Mouse (Mus musculus): ENCODE results near the gene Gm3285. TPM values are rescaled to one million over a fixed set of nuclear protein-coding genes. Genes with fewer than 3 reads are reported as not detected.

Gm3285 gene
- total RNA-seq, 2 experiments from 2014 or later = not detected

GRCm38 (mm10) chr10:77890987-77891565 lies 29.3 kb downstream of the Gm3285 start:
- ATAC-seq (replicated peaks; ENCODE audit: low FRiP score, low TSS enrichment, poor library complexity, severe bottlenecking) = no peak

DNA sequence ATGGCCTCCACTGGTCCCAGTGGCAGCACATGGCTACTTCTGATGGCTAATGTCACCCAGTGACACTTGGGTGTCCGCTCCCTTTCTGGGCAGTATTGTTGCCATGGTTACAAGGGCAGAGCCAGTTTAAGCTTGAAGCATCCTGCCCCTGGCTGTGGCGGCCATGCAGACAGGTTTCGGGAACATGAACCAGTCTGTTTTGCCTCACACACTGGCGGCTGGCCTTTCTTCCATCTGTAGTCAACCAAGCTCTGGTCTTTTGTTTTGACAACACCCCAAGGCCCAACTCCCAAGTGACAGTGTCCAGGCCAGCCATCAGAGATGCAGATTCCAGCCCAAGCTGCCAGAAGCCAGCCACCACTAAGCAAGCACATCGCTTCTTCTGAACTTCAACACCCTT lies 33.8 kb downstream of the Gm3285 start:
- ATAC-seq (replicated peaks; ENCODE audit: low FRiP score, low TSS enrichment, poor library complexity, severe bottlenecking) = no peak

- no peak for ATAC-seq (replicated peaks; ENCODE audit: low FRiP score, low TSS enrichment, poor library complexity, severe bottlenecking)
Measured at GRCm38 (mm10) chr10:77900126-77900525, 38.4 kb downstream of the Gm3285 start.

- ATAC-seq (replicated peaks; ENCODE audit: low FRiP score, low TSS enrichment, poor library complexity, severe bottlenecking) = no peak
Measured at GRCm38 (mm10) chr10:77900903-77901818, 39.4 kb downstream of the Gm3285 start.

- no peak for ATAC-seq (replicated peaks; ENCODE audit: low FRiP score, low TSS enrichment, poor library complexity, severe bottlenecking)
Measured at GRCm38 (mm10) chr10:77901871-77902210, 40.1 kb downstream of the Gm3285 start.

GRCm38 (mm10) chr10:77902211-77902893 lies 40.6 kb downstream of the Gm3285 start, which contains the start of gene Lrrc3:
Lrrc3 (minus strand) TSS chr10:77902536.
- ATAC-seq (replicated peaks; ENCODE audit: low FRiP score, low TSS enrichment, poor library complexity, severe bottlenecking) = peak; percentile 41; the same call in 1 of the 2 replicates

GRCm38 (mm10) chr10:77902894-77903715 lies 41.3 kb downstream of the Gm3285 start:
- ATAC-seq (replicated peaks; ENCODE audit: low FRiP score, low TSS enrichment, poor library complexity, severe bottlenecking) = peak; percentile 71

Other genes starting within 250 kb of the Gm3285 start
Only the 30 nearest of the 31 such genes appear.
- 0.22 TPM in 1 of 2 replicates, not detected in the other for gene Tspear, start 175.4 kb upstream of the Gm3285 start, total RNA-seq (2014; fragmentation: Nextera tagmentation)
- gene Tspear, start 175.4 kb upstream of the Gm3285 start, total RNA-seq (2017) = not detected in 2 replicates
- gene Gm19402, start 171.2 kb upstream of the Gm3285 start, total RNA-seq (2014; fragmentation: Nextera tagmentation) = not detected in 2 replicates
- not detected in 2 replicates for gene Gm19402, start 171.2 kb upstream of the Gm3285 start, total RNA-seq (2017)
- not detected in 2 replicates for gene Gm9508, start 164.7 kb upstream of the Gm3285 start, total RNA-seq (2014; fragmentation: Nextera tagmentation)
- not detected in 2 replicates for gene Gm9508, start 164.7 kb upstream of the Gm3285 start, total RNA-seq (2017)
- gene Gm10272, start 155.3 kb upstream of the Gm3285 start, total RNA-seq (2014; fragmentation: Nextera tagmentation) = not detected in 2 replicates
- gene Gm10272, start 155.3 kb upstream of the Gm3285 start, total RNA-seq (2017) = not detected in 2 replicates
- gene Gm10024, start 150.5 kb upstream of the Gm3285 start, total RNA-seq (2014; fragmentation: Nextera tagmentation) = not detected in 2 replicates
- gene Gm10024, start 150.5 kb upstream of the Gm3285 start, total RNA-seq (2017) = not detected in 2 replicates
- not detected in 2 replicates for gene Gm10142, start 146.2 kb upstream of the Gm3285 start, total RNA-seq (2014; fragmentation: Nextera tagmentation)
- not detected in 2 replicates for gene Gm10142, start 146.2 kb upstream of the Gm3285 start, total RNA-seq (2017)
- gene Krtap12-1, start 141.4 kb upstream of the Gm3285 start, total RNA-seq (2014; fragmentation: Nextera tagmentation) = not detected in 2 replicates
- gene Krtap12-1, start 141.4 kb upstream of the Gm3285 start, total RNA-seq (2017) = not detected in 2 replicates
- not detected in 2 replicates for gene Gm10100, start 135.5 kb upstream of the Gm3285 start, total RNA-seq (2014; fragmentation: Nextera tagmentation)
- gene Gm10100, start 135.5 kb upstream of the Gm3285 start, total RNA-seq (2017) = not detected in 2 replicates
- not detected in 2 replicates for gene Gm18596, start 119.3 kb upstream of the Gm3285 start, total RNA-seq (2014; fragmentation: Nextera tagmentation)
- gene Gm18596, start 119.3 kb upstream of the Gm3285 start, total RNA-seq (2017) = not detected in 2 replicates
- not detected in 2 replicates for gene Gm9736, start 110.6 kb upstream of the Gm3285 start, total RNA-seq (2014; fragmentation: Nextera tagmentation)
- gene Gm9736, start 110.6 kb upstream of the Gm3285 start, total RNA-seq (2017) = not detected in 2 replicates
- not detected in 2 replicates for gene Gm3233, start 102.3 kb upstream of the Gm3285 start, total RNA-seq (2014; fragmentation: Nextera tagmentation)
- gene Gm3233, start 102.3 kb upstream of the Gm3285 start, total RNA-seq (2017) = not detected in 2 replicates
- not detected in 2 replicates for gene Gm3238, start 90.7 kb upstream of the Gm3285 start, total RNA-seq (2014; fragmentation: Nextera tagmentation)
- not detected in 2 replicates for gene Gm3238, start 90.7 kb upstream of the Gm3285 start, total RNA-seq (2017)
- not detected in 2 replicates for gene Gm7138, start 85.0 kb upstream of the Gm3285 start, total RNA-seq (2014; fragmentation: Nextera tagmentation)
- gene Gm7138, start 85.0 kb upstream of the Gm3285 start, total RNA-seq (2017) = not detected in 2 replicates
- gene Gm3250, start 79.4 kb upstream of the Gm3285 start, total RNA-seq (2014; fragmentation: Nextera tagmentation) = not detected in 2 replicates
- gene Gm3250, start 79.4 kb upstream of the Gm3285 start, total RNA-seq (2017) = not detected in 2 replicates
- not detected in 2 replicates for gene Gm7137, start 73.8 kb upstream of the Gm3285 start, total RNA-seq (2014; fragmentation: Nextera tagmentation)
- gene Gm7137, start 73.8 kb upstream of the Gm3285 start, total RNA-seq (2017) = not detected in 2 replicates
- gene Gm9639, start 66.9 kb upstream of the Gm3285 start, total RNA-seq (2014; fragmentation: Nextera tagmentation) = not detected in 2 replicates
- gene Gm9639, start 66.9 kb upstream of the Gm3285 start, total RNA-seq (2017) = not detected in 2 replicates
- gene Gm19668, start 62.8 kb upstream of the Gm3285 start, total RNA-seq (2014; fragmentation: Nextera tagmentation) = not detected in 2 replicates
- gene Gm19668, start 62.8 kb upstream of the Gm3285 start, total RNA-seq (2017) = not detected in 2 replicates
- gene Gm9507, start 50.1 kb upstream of the Gm3285 start, total RNA-seq (2014; fragmentation: Nextera tagmentation) = not detected in 2 replicates
- gene Gm9507, start 50.1 kb upstream of the Gm3285 start, total RNA-seq (2017) = not detected in 2 replicates
- not detected in 2 replicates for gene Gm2696, start 47.3 kb upstream of the Gm3285 start, total RNA-seq (2014; fragmentation: Nextera tagmentation)
- not detected in 2 replicates for gene Gm2696, start 47.3 kb upstream of the Gm3285 start, total RNA-seq (2017)
- not detected in 2 replicates for gene Krtap10-4, start 34.9 kb upstream of the Gm3285 start, total RNA-seq (2014; fragmentation: Nextera tagmentation)
- not detected in 2 replicates for gene Krtap10-4, start 34.9 kb upstream of the Gm3285 start, total RNA-seq (2017)
- not detected in 2 replicates for gene Krtap10-10, start 26.0 kb upstream of the Gm3285 start, total RNA-seq (2014; fragmentation: Nextera tagmentation)
- not detected in 2 replicates for gene Krtap10-10, start 26.0 kb upstream of the Gm3285 start, total RNA-seq (2017)
- gene Gm36176, start 15.2 kb upstream of the Gm3285 start, total RNA-seq (2014; fragmentation: Nextera tagmentation) = not detected in 2 replicates
- gene Gm36176, start 15.2 kb upstream of the Gm3285 start, total RNA-seq (2017) = not detected in 2 replicates
- gene Gm10318, start 9.1 kb upstream of the Gm3285 start, total RNA-seq (2014; fragmentation: Nextera tagmentation) = not detected in 2 replicates
- not detected in 2 replicates for gene Gm10318, start 9.1 kb upstream of the Gm3285 start, total RNA-seq (2017)
- gene Lrrc3, start 40.6 kb downstream of the Gm3285 start, total RNA-seq (2014; fragmentation: Nextera tagmentation) = not detected in 2 replicates
- gene Lrrc3, start 40.6 kb downstream of the Gm3285 start, total RNA-seq (2017) = not detected in 2 replicates
- 0.15 TPM in 1 of 2 replicates, not detected in the other for gene Trpm2, start 108.6 kb downstream of the Gm3285 start, total RNA-seq (2014; fragmentation: Nextera tagmentation)
- gene Trpm2, start 108.6 kb downstream of the Gm3285 start, total RNA-seq (2017) = 0.23 TPM in 1 of 2 replicates, not detected in the other
- 6.0 and 18.0 TPM in 2 replicates for gene 1810043G02Rik, start 116.5 kb downstream of the Gm3285 start, total RNA-seq (2014; fragmentation: Nextera tagmentation)
- gene 1810043G02Rik, start 116.5 kb downstream of the Gm3285 start, total RNA-seq (2017) = 5.2 and 10.6 TPM in 2 replicates
- 40.4 and 44.0 TPM in 2 replicates for gene Pfkl, start 148.1 kb downstream of the Gm3285 start, total RNA-seq (2014; fragmentation: Nextera tagmentation)
- 26.4 and 51.9 TPM in 2 replicates for gene Pfkl, start 148.1 kb downstream of the Gm3285 start, total RNA-seq (2017)
- not detected in 2 replicates for gene Dnmt3l, start 180.0 kb downstream of the Gm3285 start, total RNA-seq (2014; fragmentation: Nextera tagmentation)
- not detected in 2 replicates for gene Dnmt3l, start 180.0 kb downstream of the Gm3285 start, total RNA-seq (2017)
- not detected in 2 replicates for gene Aire, start 181.6 kb downstream of the Gm3285 start, total RNA-seq (2014; fragmentation: Nextera tagmentation)
- not detected in 2 replicates for gene Aire, start 181.6 kb downstream of the Gm3285 start, total RNA-seq (2017)
- 0.37 and 4.9 TPM in 2 replicates for gene Icosl, start 207.3 kb downstream of the Gm3285 start, total RNA-seq (2014; fragmentation: Nextera tagmentation)
- gene Icosl, start 207.3 kb downstream of the Gm3285 start, total RNA-seq (2017) = 0.57 and 1.4 TPM in 2 replicates